Mouse (Mus musculus) thymus, postnatal 10 days (tissue): ENCODE results near the gene Med24.

Source experiments
- DNase-seq, 2 experiments: peaks; one replicate each; pipeline ENCODE4 v3.0.0; 2021; ENCODE audit warnings: low spot score in 2 of 2

Med24 gene

GRCm38 (mm10) chr11:98765421-98766309 lies 36.4 kb upstream of the Med24 start:
- DNase-seq = no peak

- no peak for DNase-seq
Measured at GRCm38 (mm10) chr11:98764746-98765145, 35.5 kb upstream of the Med24 start.

- DNase-seq = no peak
Measured at GRCm38 (mm10) chr11:98764091-98764490, 34.9 kb upstream of the Med24 start.

- no peak for DNase-seq
Measured at GRCm38 (mm10) chr11:98763502-98763861, 34.2 kb upstream of the Med24 start.

- DNase-seq = no peak
Measured at GRCm38 (mm10) chr11:98762756-98763501, 33.7 kb upstream of the Med24 start.

- no peak for DNase-seq
Measured at GRCm38 (mm10) chr11:98761939-98762338, 32.7 kb upstream of the Med24 start.

GRCm38 (mm10) chr11:98756711-98757110 lies 27.5 kb upstream of the Med24 start:
- no peak for DNase-seq

- no peak for DNase-seq
Measured at GRCm38 (mm10) chr11:98755726-98756380, 26.6 kb upstream of the Med24 start.

- peak; percentile 65 to 85 for DNase-seq
Measured at GRCm38 (mm10) chr11:98754621-98755181, 25.5 kb upstream of the Med24 start.

GRCm38 (mm10) chr11:98754151-98754620 lies 25.0 kb upstream of the Med24 start:
- DNase-seq = no peak

GRCm38 (mm10) chr11:98753264-98753663 lies 24.0 kb upstream of the Med24 start:
- DNase-seq = no peak

GRCm38 (mm10) chr11:98752562-98753140 lies 23.4 kb upstream of the Med24 start:
- DNase-seq = no peak

- DNase-seq = no peak
Measured at GRCm38 (mm10) chr11:98751221-98751782, 22.1 kb upstream of the Med24 start.

GRCm38 (mm10) chr11:98750351-98751201 lies 21.3 kb upstream of the Med24 start:
- no peak for DNase-seq

GRCm38 (mm10) chr11:98749716-98750115 lies 20.5 kb upstream of the Med24 start:
- DNase-seq = no peak

GRCm38 (mm10) chr11:98748506-98749416 lies 19.5 kb upstream of the Med24 start:
- no peak for DNase-seq

GRCm38 (mm10) chr11:98747804-98748505 lies 18.7 kb upstream of the Med24 start:
- DNase-seq = peak in 1 of 2 experiments; percentile 22

GRCm38 (mm10) chr11:98746855-98747693 lies 17.8 kb upstream of the Med24 start:
- DNase-seq = peak; percentile 74 to 78
